Mouse (Mus musculus): Measurements from ENCODE around the gene Bhlhe41.

DNA sequence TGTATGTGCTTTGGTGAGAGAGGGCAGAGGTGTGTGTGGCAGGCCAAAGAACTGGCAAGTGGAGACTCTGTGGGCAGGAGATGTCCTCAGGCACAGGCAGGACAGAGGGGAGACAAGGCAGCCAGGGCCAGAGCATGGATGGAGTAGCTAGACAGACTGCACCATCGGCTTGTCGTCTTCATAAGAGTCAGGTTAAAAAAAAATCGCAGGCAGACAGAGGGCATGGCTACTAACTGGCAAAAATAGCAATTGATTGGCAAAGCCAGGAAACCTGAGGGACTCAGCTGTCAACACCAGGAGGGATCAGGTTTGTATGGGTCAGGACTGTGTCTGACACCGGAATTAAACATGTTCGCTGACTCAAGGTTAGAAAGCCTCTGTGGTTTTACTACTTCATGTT lies 10.6 kb downstream of the Bhlhe41 start:
- no peak for TF ChIP-seq CTCF (IDR thresholded peaks at IDR 0.05; ENCODE audit: extremely low read depth, insufficient read length, insufficient replicate concordance, low read depth, low read length)
- TF ChIP-seq POLR2A (IDR thresholded peaks at IDR 0.05; ENCODE audit: low read depth, low read length): no peak

Measured in small intestine, adult 2 months (tissue).